Mouse (Mus musculus) forebrain, embryonic 14.5 days (tissue): ENCODE measurements around the gene Erc2. TPM values are rescaled to one million over a fixed set of nuclear protein-coding genes. Genes with fewer than 3 reads are reported as not detected.
A peak's percentile ranks its signal among the peaks of the same experiment; 100 is the strongest.

Experiments used
- ATAC-seq: fragments of 200-750 bp; cut with Nextera tagmentation; 2 replicates; pipeline ENCODE4 v1.8.0; 2017; ENCODE audit warnings: mild to moderate bottlenecking, moderate library complexity
- DNase-seq: peaks from one replicate; pipeline ENCODE4 v3.0.0-alpha.2; 2015; ENCODE audit warnings: low spot score
- H3K27ac ChIP-seq: fragments of 300-500 bp; sonication (generic); 2 replicates; pipeline ENCODE4 v1.5.1; 2014; ENCODE audit warnings: low read depth, mild to moderate bottlenecking, control low read depth, low read length, moderate library complexity
- H3K27me3 ChIP-seq: fragments of 300-500 bp; sonication (generic); replicated peaks from 2 replicates; pipeline ENCODE4 v1.6.1; 2014; ENCODE audit warnings: low read length, control low read depth, mixed read lengths; ENCODE audit not compliant: control insufficient read depth, insufficient read depth
- H3K36me3 ChIP-seq: fragments of 300-500 bp; sonication (generic); 2 replicates; pipeline ENCODE4 v1.6.1; 2014; ENCODE audit warnings: low read length, control low read depth; ENCODE audit not compliant: control insufficient read depth, insufficient read depth
- H3K4me1 ChIP-seq: fragments of 300-500 bp; sonication (generic); 2 replicates; pipeline ENCODE4 v1.6.1; 2014; ENCODE audit warnings: antibody characterized with exemption, low read length, control low read depth; ENCODE audit not compliant: control insufficient read depth, insufficient read depth
- H3K4me2 ChIP-seq: fragments of 300-500 bp; sonication (generic); 2 replicates; pipeline ENCODE4 v1.6.1; 2014; ENCODE audit warnings: mild to moderate bottlenecking, control low read depth, low read length
- H3K4me3 ChIP-seq: fragments of 300-500 bp; sonication (generic); 2 replicates; pipeline ENCODE4 v1.5.1; 2014; ENCODE audit warnings: low read depth, low read length, control low read depth
- H3K9ac ChIP-seq: fragments of 300-500 bp; sonication (generic); 2 replicates; pipeline ENCODE4 v1.6.1; 2014; ENCODE audit warnings: mild to moderate bottlenecking, low read length, control low read depth, moderate library complexity
- H3K9me3 ChIP-seq: fragments of 300-500 bp; sonication (generic); replicated peaks from 2 replicates; pipeline ENCODE4 v1.6.1; 2016; ENCODE audit warnings: low read length, control low read depth, mixed read lengths; ENCODE audit not compliant: control insufficient read depth
- WGBS: fragments of 180-500 bp; shearing (Covaris S2); extraction: QIAGEN DNeasy Blood & Tissue Kit; methylation state at CpG from one replicate; pipeline ENCODE4 v1.1.7; 2014; 5-methylcytosine and 5-hydroxymethylcytosine counted together
- polyA plus RNA-seq: library from polyadenylated mRNA; unstranded; fragments of >200 nt; fragmentation: Nextera tagmentation; extraction: Ambion mirVana; gene quantifications from 2 replicates; pipeline ENCODE4 v1.2.1, GENCODE M21; 2014

Gene Erc2
- polyA plus RNA-seq, 1 experiment from 2014 or later: 40.6 TPM

DNA sequence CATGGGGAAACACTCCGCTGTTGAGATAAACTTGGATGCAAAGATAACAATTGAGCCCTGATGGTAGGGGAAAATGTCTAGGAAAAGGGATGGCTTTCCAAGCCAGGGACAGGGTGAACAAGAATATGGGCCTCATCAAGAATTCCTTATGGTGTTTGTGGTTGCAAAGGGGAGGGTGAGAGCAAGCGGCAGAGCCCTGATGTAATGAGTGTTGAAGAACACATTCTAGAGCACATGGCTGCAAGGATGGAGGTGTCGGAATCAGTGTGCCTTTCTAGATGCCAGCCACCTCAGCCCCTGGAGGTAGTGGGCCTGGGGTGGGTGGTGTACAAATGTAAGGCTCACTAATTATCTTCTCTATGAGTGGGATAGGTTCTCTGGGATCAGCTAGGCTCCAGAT is 313.5 kb downstream of the Erc2 start:
- 100% methylated on average over 3 of the region's 3 CpGs for WGBS
- no peak for ATAC-seq

DNA sequence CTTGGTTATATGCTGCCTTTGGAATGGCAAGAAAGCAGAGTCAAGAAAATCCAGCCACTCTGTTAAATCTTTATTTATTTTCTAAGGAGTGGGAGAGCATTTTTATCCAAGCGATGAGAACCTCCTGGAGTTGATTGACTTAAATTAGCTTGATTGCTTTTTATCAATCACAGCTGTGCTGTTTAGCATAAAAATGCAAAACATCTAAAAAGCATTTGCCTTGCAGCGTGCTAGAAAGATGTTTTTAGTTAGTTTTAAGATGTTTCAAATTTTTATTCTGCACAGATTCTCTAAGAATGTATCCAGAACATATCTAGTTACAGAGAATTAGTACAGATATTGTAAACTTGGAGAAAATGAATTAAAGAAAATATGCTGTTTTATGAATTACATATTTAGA is 315.7 kb downstream of the Erc2 start:
- H3K4me1 ChIP-seq: no peaks in the 10 kb centered on the region
- H3K9me3 ChIP-seq: no peaks in the 10 kb centered on the region
- no peaks in the 10 kb centered on the region for H3K36me3 ChIP-seq
- H3K4me2 ChIP-seq: no peak overlapping the region
- H3K9ac ChIP-seq: no peak overlapping the region
- no peak overlapping the region for H3K27ac ChIP-seq
- ATAC-seq (no peak), DNase-seq (peak; percentile 29)
- no peaks in the 10 kb centered on the region for H3K27me3 ChIP-seq
- WGBS: 44% methylated on average over 2 of the region's 2 CpGs
- no peak overlapping the region for H3K4me3 ChIP-seq

More for the DNA sequence above, 313.5 kb downstream of the Erc2 start:
- Histone ChIP-seq H3K36me3 (no peaks in the 10 kb centered on the region), H3K4me3 (no peak overlapping the region), H3K27me3 (no peaks in the 10 kb centered on the region), H3K27ac (no peak overlapping the region), H3K4me1 (no peaks in the 10 kb centered on the region), H3K4me2 (no peak overlapping the region), H3K9ac (no peak overlapping the region), H3K9me3 (no peaks in the 10 kb centered on the region)
- DNase-seq: no peak

DNA sequence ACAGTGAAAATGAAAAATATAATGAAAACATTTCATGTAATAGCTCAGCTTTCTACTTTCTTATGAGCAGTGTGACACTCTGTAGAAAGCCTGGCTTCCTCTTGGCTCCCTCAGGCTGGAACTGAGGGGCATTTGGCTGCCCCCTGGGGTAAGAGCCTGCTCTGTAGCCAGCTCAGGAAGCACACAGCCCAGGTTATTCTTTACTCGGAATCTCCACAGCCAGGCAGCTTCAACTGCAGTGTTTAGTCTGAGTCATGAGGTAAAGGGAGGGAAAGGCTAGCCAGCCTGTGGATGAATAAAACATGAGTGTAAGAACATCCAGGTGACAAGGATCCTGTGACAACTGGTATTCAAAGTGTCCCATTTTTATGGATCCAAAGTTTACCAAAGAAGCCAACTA is 323.0 kb downstream of the Erc2 start:
- Histone ChIP-seq H3K4me3 (no peak overlapping the region), H3K4me2 (no peak overlapping the region), H3K36me3 (no peaks in the 10 kb centered on the region), H3K9ac (no peak overlapping the region), H3K9me3 (no peaks in the 10 kb centered on the region), H3K27me3 (no peaks in the 10 kb centered on the region), H3K4me1 (no peaks in the 10 kb centered on the region), H3K27ac (no peak overlapping the region)
- 26% methylated on average over 1 of the region's 1 CpGs for WGBS
- DNase-seq (no peak), ATAC-seq (no peak)

DNA sequence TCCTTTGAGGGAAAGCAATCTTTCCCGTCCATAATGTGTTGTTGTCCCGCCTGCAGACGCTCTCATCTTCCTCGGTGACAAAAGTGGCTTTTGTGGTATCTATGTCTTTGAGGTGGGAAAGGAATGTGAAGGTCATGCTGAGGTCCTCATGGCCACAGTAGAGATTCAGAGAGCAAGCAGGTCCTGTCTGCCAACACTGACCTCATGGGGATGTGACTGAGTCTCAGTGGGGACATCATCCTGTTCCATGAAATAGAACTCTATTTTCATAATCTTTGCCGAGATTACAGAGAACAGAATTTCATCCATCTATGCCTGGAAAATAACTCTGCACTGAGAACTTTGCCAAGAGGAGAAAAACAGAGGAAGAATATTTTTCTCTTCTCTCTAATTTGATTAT is 324.0 kb downstream of the Erc2 start:
- no peak overlapping the region for H3K4me3 ChIP-seq
- no peaks in the 10 kb centered on the region for H3K36me3 ChIP-seq
- no peaks in the 10 kb centered on the region for H3K4me1 ChIP-seq
- no peak overlapping the region for H3K9ac ChIP-seq
- no peaks in the 10 kb centered on the region for H3K27me3 ChIP-seq
- no peak overlapping the region for H3K27ac ChIP-seq
- H3K4me2 ChIP-seq: no peak overlapping the region
- H3K9me3 ChIP-seq: no peaks in the 10 kb centered on the region
- WGBS: 87% methylated on average over 5 of the region's 5 CpGs
- ATAC-seq (no peak), DNase-seq (no peak)

DNA sequence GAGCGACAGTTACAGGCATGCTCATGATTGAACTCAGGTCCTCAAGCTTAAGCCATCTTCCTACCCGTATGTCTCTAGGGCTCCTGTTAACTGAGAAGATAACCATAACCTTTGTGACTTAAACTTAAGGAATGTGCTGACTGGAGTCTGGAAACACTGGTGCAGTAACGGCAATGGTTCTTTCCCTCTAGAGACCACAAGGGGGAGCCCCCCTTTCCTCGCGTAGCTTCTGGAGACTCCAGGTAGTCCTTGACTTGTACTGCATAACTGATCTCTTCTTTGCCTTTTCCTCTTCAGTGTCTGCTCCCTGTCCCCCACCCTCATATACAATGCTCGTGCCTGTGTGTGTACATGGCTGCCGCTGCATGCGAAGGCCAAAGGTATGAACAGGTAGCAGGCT is 326.2 kb downstream of the Erc2 start:
- no peaks in the 10 kb centered on the region for H3K4me1 ChIP-seq
- no peaks in the 10 kb centered on the region for H3K36me3 ChIP-seq
- WGBS: 63% methylated on average over 8 of the region's 8 CpGs
- H3K9ac ChIP-seq: no peak overlapping the region
- H3K27ac ChIP-seq: no peak overlapping the region
- H3K4me3 ChIP-seq: no peak overlapping the region
- H3K27me3 ChIP-seq: no peaks in the 10 kb centered on the region
- ATAC-seq (no peak), DNase-seq (peak; percentile 52)
- H3K4me2 ChIP-seq: no peak overlapping the region
- no peaks in the 10 kb centered on the region for H3K9me3 ChIP-seq

DNA sequence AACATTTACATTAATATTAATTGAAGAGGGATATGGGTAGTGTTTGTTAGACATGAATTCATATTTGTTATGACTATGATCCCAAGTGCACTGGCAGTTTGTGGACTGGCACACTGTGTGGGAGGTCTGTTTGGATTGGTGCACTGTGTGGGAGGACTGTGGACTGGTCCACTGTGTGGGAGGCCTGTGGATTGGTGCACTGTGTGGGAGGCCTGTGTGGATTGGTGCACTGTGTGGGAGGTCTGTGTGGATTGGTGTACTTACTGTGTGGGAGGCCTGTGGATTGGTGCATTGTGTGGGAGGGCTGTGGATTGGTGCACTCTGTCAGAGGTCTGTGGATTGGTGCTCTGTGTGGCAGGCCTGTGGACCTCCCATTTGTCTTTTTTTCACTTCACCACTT is 331.6 kb downstream of the Erc2 start:
- Histone ChIP-seq H3K9ac (no peak overlapping the region), H3K27me3 (no peaks in the 10 kb centered on the region), H3K4me2 (no peak overlapping the region), H3K9me3 (no peaks in the 10 kb centered on the region), H3K4me3 (no peak overlapping the region), H3K36me3 (no peaks in the 10 kb centered on the region), H3K4me1 (no peaks in the 10 kb centered on the region), H3K27ac (no peak overlapping the region)
- no peak for DNase-seq
- ATAC-seq: no peak

DNA sequence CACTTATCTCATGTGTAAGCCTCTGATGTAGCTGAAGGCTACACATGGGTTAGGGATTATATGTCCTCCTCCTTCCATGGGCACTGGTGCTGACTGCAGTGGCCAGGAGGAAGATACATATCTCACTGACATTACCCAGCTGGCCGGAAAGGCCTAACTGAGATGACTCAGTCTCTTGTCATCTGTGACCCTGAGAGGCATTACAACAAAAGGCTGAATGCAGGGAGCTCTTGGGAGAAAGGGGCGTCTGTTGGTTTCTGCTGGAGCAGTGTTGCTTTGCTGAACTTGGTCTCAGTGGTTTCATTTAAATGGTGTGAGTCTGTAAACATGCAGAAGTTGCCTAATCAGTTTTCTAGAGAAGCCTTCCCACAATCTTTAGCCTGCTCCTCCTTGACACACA is 334.6 kb downstream of the Erc2 start:
- WGBS: 83% methylated on average over 2 of the region's 2 CpGs
- DNase-seq: no peak
- no peak for ATAC-seq

DNA sequence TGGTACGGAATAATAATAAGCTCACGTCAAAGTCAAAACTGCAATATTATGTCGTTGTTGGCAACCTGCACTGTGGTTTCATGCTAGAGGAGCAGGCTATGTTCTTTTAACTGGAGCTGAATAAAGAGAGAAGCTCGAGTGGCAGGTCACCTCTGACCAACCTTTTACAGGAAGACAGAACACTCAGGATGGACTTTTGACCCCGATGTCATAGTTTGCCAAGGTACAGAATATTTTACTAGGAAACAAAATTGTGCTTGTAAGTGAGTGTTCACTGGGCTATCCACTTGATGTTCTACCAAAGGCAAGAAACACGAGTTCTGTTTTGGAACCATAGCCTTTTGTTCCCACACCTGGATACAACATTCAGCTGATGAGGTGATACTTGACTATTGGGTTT is 351.5 kb downstream of the Erc2 start:
- ATAC-seq: no peak

More for the DNA sequence above, 334.6 kb downstream of the Erc2 start:
- Histone ChIP-seq H3K9me3 (no peaks in the 10 kb centered on the region), H3K4me1 (no peaks in the 10 kb centered on the region), H3K27ac (no peak overlapping the region), H3K4me3 (no peak overlapping the region), H3K4me2 (no peak overlapping the region), H3K36me3 (no peaks in the 10 kb centered on the region), H3K9ac (no peak overlapping the region), H3K27me3 (no peaks in the 10 kb centered on the region)

DNA sequence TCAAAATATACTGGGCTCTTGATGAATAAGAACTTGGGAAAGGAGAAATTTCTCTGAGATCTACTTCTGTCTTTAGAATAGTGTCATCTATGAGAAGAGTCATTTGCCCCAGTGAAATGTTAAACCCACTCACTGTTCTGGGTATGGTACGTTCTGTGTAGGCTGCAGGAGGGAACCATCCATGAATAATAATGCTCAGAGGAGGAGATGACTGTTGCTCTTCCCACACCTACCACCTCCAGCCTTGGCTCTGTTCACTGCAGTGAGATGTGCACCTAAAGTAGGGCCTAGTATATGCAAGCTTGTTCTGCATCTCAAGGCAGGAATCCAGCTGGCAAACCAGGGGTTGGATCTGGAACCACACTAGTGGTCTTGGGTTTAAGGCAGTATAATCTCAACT is 353.4 kb downstream of the Erc2 start:
- H3K4me1 ChIP-seq: no peaks in the 10 kb centered on the region
- ATAC-seq (no peak), DNase-seq (no peak)
- H3K36me3 ChIP-seq: no peaks in the 10 kb centered on the region
- no peak overlapping the region for H3K9ac ChIP-seq
- 70% methylated on average over 1 of the region's 1 CpGs for WGBS
- no peaks in the 10 kb centered on the region for H3K27me3 ChIP-seq
- no peak overlapping the region for H3K27ac ChIP-seq
- H3K9me3 ChIP-seq: no peaks in the 10 kb centered on the region
- no peak overlapping the region for H3K4me3 ChIP-seq
- H3K4me2 ChIP-seq: no peak overlapping the region

More for the DNA sequence above, 351.5 kb downstream of the Erc2 start:
- H3K4me1 ChIP-seq: no peaks in the 10 kb centered on the region
- no peak overlapping the region for H3K9ac ChIP-seq
- H3K27ac ChIP-seq: no peak overlapping the region
- no peaks in the 10 kb centered on the region for H3K9me3 ChIP-seq
- H3K4me2 ChIP-seq: no peak overlapping the region
- H3K27me3 ChIP-seq: no peaks in the 10 kb centered on the region
- H3K36me3 ChIP-seq: no peaks in the 10 kb centered on the region
- DNase-seq: no peak
- 91% methylated on average over 6 of the region's 6 CpGs for WGBS
- H3K4me3 ChIP-seq: no peak overlapping the region

DNA sequence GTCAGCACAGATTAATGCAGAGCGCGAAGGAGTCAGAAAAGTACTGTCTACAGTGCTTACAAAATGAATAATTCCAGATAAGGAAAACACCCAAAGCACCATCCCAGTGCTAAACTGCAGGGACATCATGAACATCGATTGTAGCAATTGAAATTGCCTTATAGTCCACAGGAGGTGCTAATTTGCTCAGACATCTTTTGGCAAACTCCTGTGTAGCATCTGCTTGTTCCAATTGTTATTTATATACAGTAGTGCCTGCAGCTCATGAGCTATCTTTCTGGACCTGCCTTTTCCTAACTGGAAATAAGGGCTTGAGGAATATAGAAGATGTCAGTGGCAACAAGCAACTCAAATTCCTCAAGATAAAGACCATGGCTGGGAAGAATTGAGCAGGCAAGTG is 362.5 kb downstream of the Erc2 start:
- H3K27me3 ChIP-seq: no peaks in the 10 kb centered on the region
- no peak overlapping the region for H3K27ac ChIP-seq
- no peaks in the 10 kb centered on the region for H3K36me3 ChIP-seq
- DNase-seq (peak; percentile 51), ATAC-seq (no peak)
- 84% methylated on average over 3 of the region's 3 CpGs for WGBS
- H3K9me3 ChIP-seq: no peaks in the 10 kb centered on the region
- no peaks in the 10 kb centered on the region for H3K4me1 ChIP-seq
- H3K4me3 ChIP-seq: no peak overlapping the region
- H3K4me2 ChIP-seq: no peak overlapping the region
- H3K9ac ChIP-seq: no peak overlapping the region
